Mouse (Mus musculus) forebrain, embryonic 11.5 days (tissue): ENCODE measurements around the gene Usf1. TPM values are rescaled to one million over a fixed set of nuclear protein-coding genes. Genes with fewer than 3 reads are reported as not detected.

Experiments used
- ATAC-seq: fragments of 200-750 bp; cut with Nextera tagmentation; replicated peaks from 2 replicates; pipeline ENCODE4 v1.8.0; 2017; ENCODE audit warnings: moderate TSS enrichment; ENCODE audit not compliant: low FRiP score
- DNase-seq: peaks from one replicate; pipeline ENCODE4 v3.0.0-alpha.2; 2017; ENCODE audit warnings: low spot score
- H3K27ac ChIP-seq: fragments of 300-500 bp; sonication (generic); 2 replicates; pipeline ENCODE4 v1.5.1; 2014; ENCODE audit warnings: low read depth, low read length
- H3K27me3 ChIP-seq: fragments of 300-500 bp; sonication (generic); 2 replicates; pipeline ENCODE4 v1.6.1; 2014; ENCODE audit warnings: mild to moderate bottlenecking, low read length, mixed read lengths; ENCODE audit not compliant: control insufficient read depth, insufficient read depth
- H3K36me3 ChIP-seq: fragments of 300-500 bp; sonication (generic); 2 replicates; pipeline ENCODE4 v1.6.1; 2014; ENCODE audit warnings: mild to moderate bottlenecking, low read length, moderate library complexity, mixed read lengths; ENCODE audit not compliant: control insufficient read depth, insufficient read depth
- H3K4me1 ChIP-seq: fragments of 300-500 bp; sonication (generic); replicated peaks from 2 replicates; pipeline ENCODE4 v1.6.1; 2014; ENCODE audit warnings: low read length, mixed read lengths; ENCODE audit not compliant: control insufficient read depth, insufficient read depth
- H3K4me2 ChIP-seq: fragments of 300-500 bp; sonication (generic); 2 replicates; pipeline ENCODE4 v1.6.1; 2014; ENCODE audit warnings: low read depth, mild to moderate bottlenecking, low read length, moderate library complexity, mixed read lengths; ENCODE audit not compliant: severe bottlenecking
- H3K4me3 ChIP-seq: fragments of 300-500 bp; sonication (generic); 2 replicates; pipeline ENCODE4 v1.5.1; 2014; ENCODE audit warnings: low read depth, low read length
- H3K9ac ChIP-seq: fragments of 300-500 bp; sonication (generic); 2 replicates; pipeline ENCODE4 v1.6.1; 2014; ENCODE audit warnings: low read length
- H3K9me3 ChIP-seq: fragments of 300-500 bp; sonication (generic); 2 replicates; pipeline ENCODE4 v1.6.1; 2016; ENCODE audit warnings: low read length, mixed read lengths; ENCODE audit not compliant: control insufficient read depth
- WGBS: fragments of 180-500 bp; shearing (Covaris S2); extraction: QIAGEN DNeasy Blood & Tissue Kit; methylation state at CpG from one replicate; pipeline ENCODE4 v1.1.7; 2014; 5-methylcytosine and 5-hydroxymethylcytosine counted together
- polyA plus RNA-seq: library from polyadenylated mRNA; unstranded; fragments of >200 nt; fragmentation: Nextera tagmentation; extraction: Ambion mirVana; gene quantifications from 2 replicates; pipeline ENCODE4 v1.2.1, GENCODE M21; 2014

Usf1 gene
- polyA plus RNA-seq, 1 experiment from 2014 or later = 152 TPM

GRCm38 (mm10) chr1:171439072-171439471 is 28.0 kb downstream of the Usf1 start:
- DNase-seq (no peak), ATAC-seq (no peak)
- H3K27me3 ChIP-seq = peaks cover 18% of the 10 kb centered on the region
- H3K4me2 ChIP-seq = no peak overlapping the region
- peaks cover 3% of the 10 kb centered on the region; the same call in 1 of the 2 replicates for H3K9me3 ChIP-seq
- H3K9ac ChIP-seq = no peak overlapping the region
- H3K36me3 ChIP-seq = no peaks in the 10 kb centered on the region
- H3K4me3 ChIP-seq = no peak overlapping the region
- H3K27ac ChIP-seq = no peak overlapping the region
- WGBS = 58% methylated on average over 8 of the region's 8 CpGs
- H3K4me1 ChIP-seq = 0 out of 2 replicates have a peak, but pooled peaks cover 1% of the 10 kb centered on the region

DNA sequence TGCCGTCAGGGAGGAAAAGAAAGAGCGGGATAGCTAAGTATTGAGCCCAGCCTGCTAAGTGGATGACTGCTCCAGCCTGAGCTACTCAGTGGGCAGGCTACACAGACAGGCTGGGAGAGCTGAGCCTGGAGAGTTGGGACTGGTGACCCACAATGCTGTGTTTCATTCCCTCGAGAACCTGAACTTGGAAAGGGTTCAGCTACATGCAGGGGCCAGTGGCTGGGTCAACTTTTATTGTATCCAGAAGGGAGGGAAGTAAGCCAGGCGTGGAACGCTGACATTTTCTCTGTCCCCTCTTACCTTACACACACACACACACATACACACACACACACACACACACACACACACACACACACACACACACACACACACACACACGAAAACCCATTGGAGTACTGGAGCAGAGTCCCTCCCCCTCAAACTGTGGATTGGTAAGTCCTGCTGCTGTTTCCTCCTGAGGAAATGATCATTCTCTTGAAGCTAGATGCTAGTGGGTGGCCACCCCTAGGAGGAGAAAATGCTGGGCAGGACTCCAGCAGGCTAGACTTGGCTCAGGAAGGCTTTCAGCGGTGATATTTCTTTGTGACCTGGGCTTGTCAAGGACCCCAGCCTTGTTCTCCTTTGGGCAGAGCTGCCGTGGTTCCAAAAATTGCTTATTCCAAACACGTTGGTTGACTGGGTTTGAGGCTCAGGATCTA is 29.1 kb downstream of the Usf1 start:
- Histone ChIP-seq H3K9ac (no peak overlapping the region), H3K4me1 (0 out of 2 replicates have a peak, but pooled peaks cover 1% of the 10 kb centered on the region), H3K9me3 (peaks cover 3% of the 10 kb centered on the region; the same call in 1 of the 2 replicates), H3K27me3 (peaks cover 18% of the 10 kb centered on the region), H3K36me3 (no peaks in the 10 kb centered on the region), H3K4me3 (no peak overlapping the region), H3K4me2 (no peak overlapping the region), H3K27ac (no peak overlapping the region)
- 63% methylated on average over 9 of the region's 9 CpGs for WGBS
- DNase-seq = no peak
- ATAC-seq = no peak

DNA sequence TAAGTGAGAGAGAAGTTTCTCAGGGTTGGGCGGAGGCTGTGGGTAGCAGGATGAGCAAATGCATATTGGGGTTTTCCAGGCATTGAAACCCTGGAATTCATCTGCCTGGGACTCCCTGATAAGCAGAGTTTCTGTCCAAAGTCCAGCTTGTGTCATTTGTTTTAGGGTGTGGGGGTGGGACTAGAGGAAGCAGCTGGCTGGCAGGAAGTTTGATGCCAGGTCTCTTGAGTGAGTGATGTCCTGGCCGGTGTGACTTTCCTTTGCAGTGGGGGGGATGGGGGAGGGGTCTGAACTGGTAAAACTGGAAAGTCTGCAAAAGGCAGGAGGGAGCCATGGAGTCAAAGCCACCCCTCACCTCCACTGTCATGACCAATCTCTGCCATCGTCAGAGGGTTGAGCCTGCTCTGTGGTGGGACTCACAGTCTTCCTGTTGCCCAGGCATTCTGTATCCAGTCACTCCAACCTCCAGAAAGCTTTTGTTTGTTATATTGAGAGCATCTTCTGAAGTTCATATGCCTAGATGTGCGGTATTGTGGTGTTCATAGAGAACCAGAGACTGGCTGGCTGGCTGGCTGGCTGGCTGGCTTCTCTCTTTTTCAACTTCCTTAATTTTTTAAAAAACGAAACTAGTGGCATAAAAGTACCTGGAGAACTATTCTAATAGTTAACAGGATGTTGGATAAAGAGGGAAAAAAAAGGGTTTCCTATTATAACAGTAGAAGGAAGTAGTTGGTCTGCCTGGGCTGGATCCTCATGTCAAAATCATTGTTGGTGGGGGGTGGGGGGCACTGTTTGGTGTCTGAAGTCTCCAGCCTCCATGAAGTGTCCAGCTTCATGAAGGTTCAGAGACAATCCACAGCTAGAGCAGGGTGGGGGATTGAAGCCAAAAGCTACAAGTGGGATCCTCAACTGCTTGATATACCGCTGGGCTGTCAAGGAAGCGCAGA is 30.6 kb downstream of the Usf1 start:
- Histone ChIP-seq H3K27ac (no peak overlapping the region), H3K4me2 (no peak overlapping the region), H3K4me1 (0 out of 2 replicates have a peak, but pooled peaks cover 1% of the 10 kb centered on the region), H3K4me3 (no peak overlapping the region), H3K9me3 (peaks cover 3% of the 10 kb centered on the region; the same call in 1 of the 2 replicates), H3K27me3 (peaks cover 15% of the 10 kb centered on the region), H3K9ac (no peak overlapping the region), H3K36me3 (no peaks in the 10 kb centered on the region)
- no peak for ATAC-seq
- DNase-seq = no peak
- WGBS = 64% methylated on average over 7 of the region's 7 CpGs

DNA sequence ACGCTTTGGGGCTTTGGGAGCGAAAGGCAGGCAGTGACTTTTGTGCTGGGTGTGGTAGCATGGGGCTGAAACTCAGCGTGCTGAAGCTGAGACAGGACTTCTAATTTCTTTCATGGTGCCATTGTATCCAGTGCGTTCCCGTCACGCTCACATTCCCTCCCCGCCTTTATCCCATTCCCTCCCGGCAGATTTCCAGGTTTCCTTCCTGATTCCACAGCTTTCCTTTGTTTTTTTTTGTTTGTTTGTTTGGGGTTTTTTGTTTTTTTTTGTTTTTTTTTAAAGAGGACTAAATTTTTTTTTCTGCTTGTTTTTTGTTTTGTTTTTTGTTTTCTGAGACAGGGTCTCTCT is 31.3 kb downstream of the Usf1 start:
- ATAC-seq = no peak

DNA sequence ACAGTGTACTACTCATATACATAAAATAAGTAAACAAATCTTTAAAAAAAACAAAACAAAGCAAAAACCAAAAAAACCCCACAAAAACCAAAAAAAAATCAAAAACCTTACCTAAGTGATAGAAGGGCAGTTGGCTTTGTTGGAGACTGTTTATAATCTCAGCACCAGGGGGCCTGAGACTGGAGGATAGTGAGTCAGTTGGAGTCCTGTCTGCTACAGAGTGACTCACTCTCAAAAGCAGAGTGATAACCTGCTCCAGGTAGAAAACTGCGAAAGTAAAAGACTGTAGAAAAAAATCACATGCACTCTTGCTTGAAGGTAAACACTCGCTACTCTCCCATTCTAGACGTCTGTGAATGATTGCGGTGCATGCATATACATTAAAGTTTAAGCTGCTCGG is 33.9 kb downstream of the Usf1 start:
- Histone ChIP-seq H3K36me3 (no peaks in the 10 kb centered on the region), H3K4me1 (no peaks in the 10 kb centered on the region), H3K9ac (no peak overlapping the region), H3K27me3 (no peaks in the 10 kb centered on the region), H3K4me2 (no peak overlapping the region), H3K27ac (no peak overlapping the region), H3K9me3 (peaks cover 3% of the 10 kb centered on the region; the same call in 1 of the 2 replicates), H3K4me3 (no peak overlapping the region)
- ATAC-seq = no peak
- WGBS = 91% methylated on average over 5 of the region's 5 CpGs
- DNase-seq = no peak

More for the DNA sequence above, 31.3 kb downstream of the Usf1 start:
- Histone ChIP-seq H3K36me3 (no peaks in the 10 kb centered on the region), H3K4me2 (no peak overlapping the region), H3K4me1 (0 out of 2 replicates have a peak, but pooled peaks cover 1% of the 10 kb centered on the region), H3K4me3 (no peak overlapping the region), H3K27ac (no peak overlapping the region), H3K27me3 (peaks cover 12% of the 10 kb centered on the region), H3K9ac (no peak overlapping the region), H3K9me3 (peaks cover 3% of the 10 kb centered on the region; the same call in 1 of the 2 replicates)
- DNase-seq = no peak
- 82% methylated on average over 8 of the region's 8 CpGs for WGBS

DNA sequence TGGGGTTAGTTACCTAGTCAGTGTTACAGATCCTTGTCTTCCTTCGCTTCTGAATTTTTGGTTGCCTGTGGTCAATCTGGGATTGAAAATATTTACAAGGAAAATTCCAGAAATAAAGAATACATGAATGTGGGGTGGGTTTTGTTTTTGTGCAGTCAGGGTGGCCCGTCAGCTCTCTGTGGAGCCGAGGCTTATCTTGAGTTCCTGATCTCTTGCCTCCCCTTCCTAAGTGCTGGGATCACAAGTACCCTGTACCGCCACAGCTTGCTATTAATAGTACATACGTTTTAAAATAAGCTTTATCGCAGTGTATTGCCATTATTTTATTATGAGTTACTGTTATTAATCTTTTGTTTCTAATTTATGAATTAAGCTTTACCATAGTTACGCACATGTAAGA is 35.7 kb downstream of the Usf1 start:
- H3K27me3 ChIP-seq = no peaks in the 10 kb centered on the region
- no peak for DNase-seq
- peaks cover 3% of the 10 kb centered on the region; the same call in 1 of the 2 replicates for H3K9me3 ChIP-seq
- WGBS = 82% methylated on average over 7 of the region's 7 CpGs
- no peaks in the 10 kb centered on the region for H3K36me3 ChIP-seq
- ATAC-seq = no peak
- no peak overlapping the region for H3K4me2 ChIP-seq
- H3K9ac ChIP-seq = no peak overlapping the region
- no peak overlapping the region for H3K27ac ChIP-seq
- no peaks in the 10 kb centered on the region for H3K4me1 ChIP-seq
- H3K4me3 ChIP-seq = no peak overlapping the region

GRCm38 (mm10) chr1:171447692-171448091 is 36.6 kb downstream of the Usf1 start:
- no peak for DNase-seq
- Histone ChIP-seq H3K27ac (no peak overlapping the region), H3K36me3 (no peaks in the 10 kb centered on the region), H3K4me2 (no peak overlapping the region), H3K9ac (no peak overlapping the region), H3K4me3 (no peak overlapping the region), H3K4me1 (no peaks in the 10 kb centered on the region), H3K9me3 (peaks cover 3% of the 10 kb centered on the region; the same call in 1 of the 2 replicates), H3K27me3 (no peaks in the 10 kb centered on the region)
- ATAC-seq = no peak
- 83% methylated on average over 10 of the region's 10 CpGs for WGBS

GRCm38 (mm10) chr1:171450062-171450461 is 38.9 kb downstream of the Usf1 start:
- Histone ChIP-seq H3K9me3 (no peaks in the 10 kb centered on the region), H3K4me1 (no peaks in the 10 kb centered on the region), H3K27me3 (no peaks in the 10 kb centered on the region), H3K9ac (no peak overlapping the region), H3K4me3 (no peak overlapping the region), H3K4me2 (no peak overlapping the region), H3K27ac (no peak overlapping the region), H3K36me3 (no peaks in the 10 kb centered on the region)
- DNase-seq (no peak), ATAC-seq (no peak)
- WGBS = 89% methylated on average over 11 of the region's 11 CpGs
